Comparison of ENCODE assay signal across 18 mouse cellular contexts in the genomic region with DNA sequence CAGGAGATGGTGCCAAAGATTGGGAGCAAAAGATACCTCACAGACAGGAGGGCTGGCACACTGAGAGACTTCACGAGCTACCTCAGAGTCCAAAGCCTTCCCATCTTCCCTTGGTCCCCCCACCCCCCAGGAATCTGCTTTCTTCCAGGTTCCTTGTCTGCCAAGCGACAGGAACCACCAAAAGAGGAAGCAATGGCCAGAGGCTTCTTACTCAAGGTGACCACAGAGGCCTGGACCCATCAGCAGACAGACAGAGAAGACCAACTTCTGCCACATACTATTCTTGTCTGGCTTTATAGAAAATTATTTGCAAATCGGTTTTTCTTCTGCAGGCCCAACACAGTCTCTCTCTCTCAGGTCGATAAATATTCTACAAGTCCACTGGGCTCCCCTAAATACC. TPM values are rescaled to one million over a fixed set of nuclear protein-coding genes. Genes with fewer than 3 reads are reported as not detected.
DNase-seq lines count a peak whose midpoint lies in the region; ATAC-seq and TF ChIP-seq lines count a peak whose summit lies in the region.
"Had no signal": no experiment of that assay in that cellular context is flagged by ENCODE, and none has a peak within 500 bp of the region (broad histone marks: within the 10 kb centered on the region; RNA-seq: fewer than 3 reads in every experiment).

No protein-coding gene starts in this region.

- peak overlapping the region; percentile 57; the same call in 1 of the 2 replicates for H3K27ac ChIP-seq in kidney, embryonic 16.5 days (ENCODE audit: low read length)
- no peak overlapping the region for H3K27ac ChIP-seq in midbrain, embryonic 11.5 days (ENCODE audit: low read depth, low read length)
- no peak overlapping the region for H3K27ac ChIP-seq in midbrain, embryonic 14.5 days (replicated peaks; ENCODE audit: low read depth, low read length)
- peak overlapping the region; percentile 44 for H3K27ac ChIP-seq in liver, postnatal 0 days (ENCODE audit: low read depth)
- H3K27ac ChIP-seq in midbrain, embryonic 15.5 days, result no peak overlapping the region
- H3K27ac ChIP-seq: embryonic facial prominence, embryonic 10.5 days; forebrain, embryonic 13.5 days; hindbrain, embryonic 10.5 days; limb, embryonic 12.5 days; midbrain, embryonic 12.5 days had no signal

- H3K4me1 ChIP-seq in kidney, embryonic 16.5 days (ENCODE audit: insufficient read depth, low read length), result peaks cover 18% of the 10 kb centered on the region; the same call in 1 of the 2 replicates
- H3K4me1 ChIP-seq in midbrain, embryonic 11.5 days (ENCODE audit: control insufficient read depth, insufficient read depth, low read length), result peaks cover 12% of the 10 kb centered on the region; the same call in 1 of the 2 replicates
- peaks cover 16% of the 10 kb centered on the region; the same call in 1 of the 2 replicates for H3K4me1 ChIP-seq in midbrain, embryonic 14.5 days (ENCODE audit: control insufficient read depth, insufficient read depth, low read length)
- peaks cover 40% of the 10 kb centered on the region for H3K4me1 ChIP-seq in liver, postnatal 0 days (ENCODE audit: insufficient read depth)
- peaks cover 27% of the 10 kb centered on the region for H3K4me1 ChIP-seq in midbrain, embryonic 15.5 days

- no peak overlapping the region for H3K4me3 ChIP-seq in kidney, embryonic 16.5 days (ENCODE audit: low read length)
- no peak overlapping the region for H3K4me3 ChIP-seq in midbrain, embryonic 11.5 days (ENCODE audit: low read depth, low read length)
- H3K4me3 ChIP-seq in midbrain, embryonic 14.5 days (replicated peaks; ENCODE audit: low read depth, low read length), result no peak overlapping the region
- no peak overlapping the region for H3K4me3 ChIP-seq in liver, postnatal 0 days (ENCODE audit: low read depth, low read length)
- H3K4me3 ChIP-seq in midbrain, embryonic 15.5 days, result no peak overlapping the region
- H3K4me3 ChIP-seq: embryonic facial prominence, embryonic 10.5 days; forebrain, embryonic 13.5 days; heart, embryonic 13.5 days; hindbrain, embryonic 10.5 days; limb, embryonic 12.5 days; midbrain, embryonic 12.5 days had no signal

- H3K27me3 ChIP-seq in kidney, embryonic 16.5 days (ENCODE audit: insufficient read depth, low read length), result no peaks in the 10 kb centered on the region
- no peaks in the 10 kb centered on the region for H3K27me3 ChIP-seq in midbrain, embryonic 11.5 days (ENCODE audit: control insufficient read depth, insufficient read depth, low read length)
- H3K27me3 ChIP-seq in midbrain, embryonic 14.5 days (ENCODE audit: control insufficient read depth, insufficient read depth, low read length), result no peaks in the 10 kb centered on the region
- H3K27me3 ChIP-seq in liver, postnatal 0 days (ENCODE audit: insufficient read depth, low read length), result no peaks in the 10 kb centered on the region
- no peaks in the 10 kb centered on the region for H3K27me3 ChIP-seq in midbrain, embryonic 15.5 days (replicated peaks)
- H3K27me3 ChIP-seq: forebrain, embryonic 13.5 days; heart, embryonic 13.5 days; limb, embryonic 12.5 days; midbrain, embryonic 12.5 days had no signal

- H3K36me3 ChIP-seq in kidney, embryonic 16.5 days (ENCODE audit: insufficient read depth, low read length), result no peaks in the 10 kb centered on the region
- H3K36me3 ChIP-seq in midbrain, embryonic 11.5 days (ENCODE audit: control insufficient read depth, insufficient read depth, low read length), result no peaks in the 10 kb centered on the region
- no peaks in the 10 kb centered on the region for H3K36me3 ChIP-seq in midbrain, embryonic 14.5 days (ENCODE audit: control insufficient read depth, insufficient read depth, low read length)
- no peaks in the 10 kb centered on the region for H3K36me3 ChIP-seq in liver, postnatal 0 days (replicated peaks; ENCODE audit: insufficient read depth, low read length)
- no peaks in the 10 kb centered on the region for H3K36me3 ChIP-seq in midbrain, embryonic 15.5 days (replicated peaks)
- H3K36me3 ChIP-seq: embryonic facial prominence, embryonic 10.5 days; heart, embryonic 13.5 days; hindbrain, embryonic 10.5 days; limb, embryonic 12.5 days; midbrain, embryonic 12.5 days had no signal

- no peak for ATAC-seq in kidney, embryonic 16.5 days (ENCODE audit: low FRiP score, low TSS enrichment)
- no peak for ATAC-seq in midbrain, embryonic 11.5 days (ENCODE audit: low FRiP score)
- ATAC-seq in midbrain, embryonic 14.5 days (ENCODE audit: low FRiP score, low TSS enrichment), result no peak
- ATAC-seq in liver, postnatal 0 days, result no peak
- ATAC-seq in midbrain, embryonic 15.5 days (replicated peaks), result no peak
- ATAC-seq: forebrain, embryonic 13.5 days had no signal

- TF ChIP-seq CTCF in liver, postnatal 0 days (IDR thresholded peaks at IDR 0.05; ENCODE audit: low read depth), result no peak

- no peak overlapping the region for H3K4me2 ChIP-seq in kidney, embryonic 16.5 days (replicated peaks; ENCODE audit: low read depth, low read length)
- no peak overlapping the region for H3K4me2 ChIP-seq in midbrain, embryonic 11.5 days
- H3K4me2 ChIP-seq in midbrain, embryonic 14.5 days (ENCODE audit: low read length), result no peak overlapping the region
- H3K4me2 ChIP-seq in liver, postnatal 0 days (ENCODE audit: low read depth, low read length), result no peak overlapping the region
- H3K4me2 ChIP-seq in midbrain, embryonic 15.5 days, result no peak overlapping the region
- H3K4me2 ChIP-seq: forebrain, embryonic 13.5 days; heart, embryonic 13.5 days; limb, embryonic 12.5 days; lung, embryonic 14.5 days; midbrain, embryonic 12.5 days had no signal

- no peak overlapping the region for H3K9ac ChIP-seq in kidney, embryonic 16.5 days (replicated peaks; ENCODE audit: low read length)
- no peak overlapping the region for H3K9ac ChIP-seq in midbrain, embryonic 11.5 days (ENCODE audit: low read length)
- H3K9ac ChIP-seq in midbrain, embryonic 14.5 days (replicated peaks; ENCODE audit: low read length), result no peak overlapping the region
- H3K9ac ChIP-seq in liver, postnatal 0 days (replicated peaks), result no peak overlapping the region
- no peak overlapping the region for H3K9ac ChIP-seq in midbrain, embryonic 15.5 days
- H3K9ac ChIP-seq: forebrain, embryonic 13.5 days; heart, embryonic 13.5 days; limb, embryonic 12.5 days; lung, embryonic 14.5 days; midbrain, embryonic 12.5 days had no signal

- no peak for DNase-seq in kidney, adult 8-10 months
- DNase-seq in midbrain, embryonic 11.5 days (ENCODE audit: low spot score, missing footprints), result peak; percentile 47
- no peak for DNase-seq in midbrain, embryonic 14.5 days
- DNase-seq in liver, postnatal 0 days, result peak; percentile 33
- no peak for DNase-seq in cerebellum, adult 8-10 months
- DNase-seq: cerebellum, postnatal 10 days; gastrocnemius, postnatal 25 days; layer of hippocampus, postnatal 36 days; lung, embryonic 14.5 days; thymus, adult 18-20 months had no signal

- no peak for TF ChIP-seq EP300 in liver, postnatal 0 days (IDR thresholded peaks at IDR 0.05; ENCODE audit: low read depth)

- no peaks in the 10 kb centered on the region for H3K9me3 ChIP-seq in kidney, embryonic 16.5 days (ENCODE audit: low read length)
- no peaks in the 10 kb centered on the region for H3K9me3 ChIP-seq in midbrain, embryonic 11.5 days (ENCODE audit: control insufficient read depth, low read length)
- no peaks in the 10 kb centered on the region for H3K9me3 ChIP-seq in midbrain, embryonic 14.5 days (ENCODE audit: control insufficient read depth, low read length)
- H3K9me3 ChIP-seq in liver, postnatal 0 days (ENCODE audit: low read length), result no peaks in the 10 kb centered on the region
- H3K9me3 ChIP-seq in midbrain, embryonic 15.5 days, result no peaks in the 10 kb centered on the region
- H3K9me3 ChIP-seq: embryonic facial prominence, embryonic 10.5 days; forebrain, embryonic 13.5 days; heart, embryonic 13.5 days; hindbrain, embryonic 10.5 days; limb, embryonic 12.5 days; midbrain, embryonic 12.5 days had no signal

- 78% methylated on average over 4 of the region's 4 CpGs for WGBS in kidney, embryonic 16.5 days
- WGBS in midbrain, embryonic 11.5 days, result 81% methylated on average over 4 of the region's 4 CpGs
- WGBS in midbrain, embryonic 14.5 days, result 89% methylated on average over 4 of the region's 4 CpGs
- WGBS in liver, postnatal 0 days (ENCODE audit: insufficient replicate concordance), result 41% methylated on average over 4 of the region's 4 CpGs
- 84% methylated on average over 4 of the region's 4 CpGs for WGBS in midbrain, embryonic 15.5 days

RNA-seq across cellular contexts. Expression of a gene that starts 46.4 kb away (rescaled TPM):
- 57.3 and 58.0 TPM in 2 replicates for polyA plus RNA-seq in kidney, embryonic 16.5 days (2015; fragmentation: Nextera tagmentation; extraction: Ambion mirVana)
- polyA plus RNA-seq in midbrain, embryonic 11.5 days (2014; fragmentation: Nextera tagmentation; extraction: Ambion mirVana), result 70.2 and 71.5 TPM in 2 replicates
- 101 and 104 TPM in 2 replicates for polyA plus RNA-seq in midbrain, embryonic 14.5 days (2014; fragmentation: Nextera tagmentation; extraction: Ambion mirVana)
- polyA plus RNA-seq in liver, postnatal 0 days (2015; fragmentation: Nextera tagmentation; extraction: Ambion mirVana), result 11.7 and 12.9 TPM in 2 replicates
- polyA plus RNA-seq in midbrain, embryonic 15.5 days (2015; fragmentation: Nextera tagmentation; extraction: Ambion mirVana), result 84.9 and 93.0 TPM in 2 replicates

Comparison
In these comparisons a context has a peak if more than half of its experiments do, and no peak if none do; other contexts are left out.
1. DNase-seq: peak in midbrain, embryonic 11.5 days (single experiment) and liver, postnatal 0 days (single experiment); none in kidney, adult 8-10 months (0 of 2), midbrain, embryonic 14.5 days (single experiment) and cerebellum, adult 8-10 months (single experiment).
2. H3K27ac ChIP-seq: peak in kidney, embryonic 16.5 days (single experiment) and liver, postnatal 0 days (single experiment); none in midbrain, embryonic 11.5 days (single experiment), midbrain, embryonic 14.5 days (single experiment) and midbrain, embryonic 15.5 days (single experiment).